Comparison of ENCODE assay signal across 9 mouse cellular contexts in the genomic region with DNA sequence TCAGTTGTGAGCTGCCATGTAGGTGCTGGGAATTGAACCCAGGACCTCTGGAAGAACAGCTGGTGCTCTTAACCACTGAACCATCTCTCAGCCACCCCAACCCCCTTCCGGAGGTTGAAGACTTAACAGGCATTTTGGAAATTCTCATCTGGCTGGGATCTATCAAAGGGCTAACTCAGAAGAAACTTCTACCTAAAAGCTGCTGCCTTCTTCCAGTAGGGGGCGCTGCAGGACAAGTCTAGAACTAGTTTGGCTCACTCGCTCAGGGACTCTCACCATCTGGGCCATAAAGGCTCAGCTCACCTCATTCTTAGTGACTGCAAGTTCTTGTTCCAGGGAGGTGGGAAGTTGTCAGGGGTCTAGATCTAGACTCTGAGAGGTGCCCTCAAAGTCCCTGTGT. TPM values are rescaled to one million over a fixed set of nuclear protein-coding genes. Genes with fewer than 3 reads are reported as not detected.
DNase-seq lines count a peak whose midpoint lies in the region; ATAC-seq and TF ChIP-seq lines count a peak whose summit lies in the region.
"Had no signal": no experiment of that assay in that cellular context is flagged by ENCODE, and none has a peak within 500 bp of the region (broad histone marks: within the 10 kb centered on the region; RNA-seq: fewer than 3 reads in every experiment).

No protein-coding gene starts in this region.

- TF ChIP-seq CTCF in cortical plate, adult 2 months (IDR thresholded peaks at IDR 0.05; ENCODE audit: extremely low read depth, insufficient read depth, low read length): peak; percentile 83

- no peaks in the 10 kb centered on the region for H3K9me3 ChIP-seq in limb, embryonic 15.5 days
- no peaks in the 10 kb centered on the region for H3K9me3 ChIP-seq in neural tube, embryonic 12.5 days

- 5% methylated on average over 3 of the region's 3 CpGs for WGBS in limb, embryonic 15.5 days
- 8% methylated on average over 3 of the region's 3 CpGs for WGBS in neural tube, embryonic 12.5 days

- H3K36me3 ChIP-seq in limb, embryonic 15.5 days: peaks cover 10% of the 10 kb centered on the region
- peaks cover 28% of the 10 kb centered on the region for H3K36me3 ChIP-seq in neural tube, embryonic 12.5 days

- H3K4me1 ChIP-seq in cortical plate, adult 2 months (ENCODE audit: control insufficient read depth, insufficient read depth, low read length): no peaks in the 10 kb centered on the region
- 0 out of 2 replicates have a peak, but pooled peaks cover 3% of the 10 kb centered on the region for H3K4me1 ChIP-seq in limb, embryonic 15.5 days
- H3K4me1 ChIP-seq in neural tube, embryonic 12.5 days: no peaks in the 10 kb centered on the region

- no peak overlapping the region for H3K4me3 ChIP-seq in cortical plate, adult 2 months (ENCODE audit: insufficient read depth, low read length)
- H3K4me3 ChIP-seq in limb, embryonic 15.5 days: no peak overlapping the region
- no peak overlapping the region for H3K4me3 ChIP-seq in neural tube, embryonic 12.5 days
- H3K4me3 ChIP-seq: erythroblast, embryonic 14.5 days had no signal

- DNase-seq in A20 (ENCODE audit: low read depth, low spot score): peak; percentile 85
- DNase-seq in adipocyte (ENCODE audit: low spot score): peak; percentile 96
- peak; percentile 80 to 88 for DNase-seq in gastrocnemius, postnatal 4 days (ENCODE audit: low spot score in 2 of 2)
- peak; percentile 74 to 91 for DNase-seq in kidney, adult 8-10 months
- DNase-seq in telencephalon, adult 2 months (ENCODE audit: low read depth, low spot score): peak; percentile 52

- TF ChIP-seq POLR2A in cortical plate, adult 2 months (IDR thresholded peaks at IDR 0.05; ENCODE audit: extremely low read depth, insufficient read depth, low read length): no peak

- no peak overlapping the region for H3K4me2 ChIP-seq in limb, embryonic 15.5 days
- H3K4me2 ChIP-seq in neural tube, embryonic 12.5 days (replicated peaks): no peak overlapping the region

- ATAC-seq in limb, embryonic 15.5 days (ENCODE audit: insufficient number of reproducible peaks, low FRiP score, low TSS enrichment, low read depth): peak; percentile 40; the same call in 1 of the 2 replicates
- ATAC-seq in neural tube, embryonic 12.5 days (ENCODE audit: low FRiP score, low read depth): peak; percentile 46; the same call in 1 of the 2 replicates

- no peak overlapping the region for H3K27ac ChIP-seq in cortical plate, adult 2 months (ENCODE audit: insufficient read depth, low read length)
- H3K27ac ChIP-seq in limb, embryonic 15.5 days: no peak overlapping the region
- no peak overlapping the region for H3K27ac ChIP-seq in neural tube, embryonic 12.5 days

- H3K27me3 ChIP-seq in limb, embryonic 15.5 days: no peaks in the 10 kb centered on the region
- no peaks in the 10 kb centered on the region for H3K27me3 ChIP-seq in neural tube, embryonic 12.5 days (replicated peaks)

- H3K9ac ChIP-seq in limb, embryonic 15.5 days: no peak overlapping the region
- H3K9ac ChIP-seq in neural tube, embryonic 12.5 days: no peak overlapping the region

RNA-seq across cellular contexts. Expression of a gene that starts 6.1 kb away (rescaled TPM):
- 16.4 and 18.3 TPM in 2 replicates for polyA plus RNA-seq in cortical plate, adult 2 months (2012; rRNA removed)
- 1 to 10 TPM; 4.4 to 5.1 TPM for total RNA-seq in gastrocnemius, postnatal 4 days (2021)
- 21.7 and 23.0 TPM in 2 replicates for polyA plus RNA-seq in limb, embryonic 15.5 days (2015; fragmentation: Nextera tagmentation; extraction: Ambion mirVana)
- 19.4 and 20.3 TPM in 2 replicates for polyA plus RNA-seq in neural tube, embryonic 12.5 days (2016; fragmentation: Nextera tagmentation; extraction: Ambion mirVana)

RNA-seq across cellular contexts. Expression of a gene that starts 6.7 kb away (rescaled TPM):
- 0.38 and 0.52 TPM in 2 replicates for polyA plus RNA-seq in cortical plate, adult 2 months (2012; rRNA removed)
- total RNA-seq in gastrocnemius, postnatal 4 days (2021): not detected
- polyA plus RNA-seq in limb, embryonic 15.5 days (2015; fragmentation: Nextera tagmentation; extraction: Ambion mirVana): 0.12 TPM in 1 of 2 replicates, not detected in the other
- not detected in 2 replicates for polyA plus RNA-seq in neural tube, embryonic 12.5 days (2016; fragmentation: Nextera tagmentation; extraction: Ambion mirVana)
- polyA plus RNA-seq: erythroblast, embryonic 14.5 days had no signal

RNA-seq across cellular contexts. Expression of a gene that starts 13.2 kb away (rescaled TPM):
- polyA plus RNA-seq in cortical plate, adult 2 months (2012; rRNA removed): 57.3 and 58.1 TPM in 2 replicates
- total RNA-seq in gastrocnemius, postnatal 4 days (2021): 1 to 10 TPM; 7.4 to 7.5 TPM
- 15.2 and 17.5 TPM in 2 replicates for polyA plus RNA-seq in limb, embryonic 15.5 days (2015; fragmentation: Nextera tagmentation; extraction: Ambion mirVana)
- polyA plus RNA-seq in neural tube, embryonic 12.5 days (2016; fragmentation: Nextera tagmentation; extraction: Ambion mirVana): 31.9 and 38.5 TPM in 2 replicates

RNA-seq across cellular contexts. Expression of a gene that starts 13.2 kb away (rescaled TPM):
- 49.4 and 52.3 TPM in 2 replicates for polyA plus RNA-seq in cortical plate, adult 2 months (2012; rRNA removed)
- total RNA-seq in gastrocnemius, postnatal 4 days (2021): 10 to 100 TPM; 23.1 to 24.0 TPM
- polyA plus RNA-seq in limb, embryonic 15.5 days (2015; fragmentation: Nextera tagmentation; extraction: Ambion mirVana): 62.6 and 63.2 TPM in 2 replicates
- polyA plus RNA-seq in neural tube, embryonic 12.5 days (2016; fragmentation: Nextera tagmentation; extraction: Ambion mirVana): 84.1 and 90.7 TPM in 2 replicates

RNA-seq across cellular contexts. Expression of a gene that starts 28.1 kb away (rescaled TPM):
- 43.9 and 47.6 TPM in 2 replicates for polyA plus RNA-seq in cortical plate, adult 2 months (2012; rRNA removed)
- under 1 TPM; 0.26 to 0.74 TPM for total RNA-seq in gastrocnemius, postnatal 4 days (2021)
- polyA plus RNA-seq in limb, embryonic 15.5 days (2015; fragmentation: Nextera tagmentation; extraction: Ambion mirVana): 0.47 and 0.58 TPM in 2 replicates
- 12.4 and 13.8 TPM in 2 replicates for polyA plus RNA-seq in neural tube, embryonic 12.5 days (2016; fragmentation: Nextera tagmentation; extraction: Ambion mirVana)
